Mouse (Mus musculus): ENCODE measurements around the gene Olfm2. TPM values are rescaled to one million over a fixed set of nuclear protein-coding genes. Genes with fewer than 3 reads are reported as not detected.

Olfm2 gene
- total and polyA plus RNA-seq, 3 experiments: 0.08 to 0.47 TPM; not detected in 1

DNA sequence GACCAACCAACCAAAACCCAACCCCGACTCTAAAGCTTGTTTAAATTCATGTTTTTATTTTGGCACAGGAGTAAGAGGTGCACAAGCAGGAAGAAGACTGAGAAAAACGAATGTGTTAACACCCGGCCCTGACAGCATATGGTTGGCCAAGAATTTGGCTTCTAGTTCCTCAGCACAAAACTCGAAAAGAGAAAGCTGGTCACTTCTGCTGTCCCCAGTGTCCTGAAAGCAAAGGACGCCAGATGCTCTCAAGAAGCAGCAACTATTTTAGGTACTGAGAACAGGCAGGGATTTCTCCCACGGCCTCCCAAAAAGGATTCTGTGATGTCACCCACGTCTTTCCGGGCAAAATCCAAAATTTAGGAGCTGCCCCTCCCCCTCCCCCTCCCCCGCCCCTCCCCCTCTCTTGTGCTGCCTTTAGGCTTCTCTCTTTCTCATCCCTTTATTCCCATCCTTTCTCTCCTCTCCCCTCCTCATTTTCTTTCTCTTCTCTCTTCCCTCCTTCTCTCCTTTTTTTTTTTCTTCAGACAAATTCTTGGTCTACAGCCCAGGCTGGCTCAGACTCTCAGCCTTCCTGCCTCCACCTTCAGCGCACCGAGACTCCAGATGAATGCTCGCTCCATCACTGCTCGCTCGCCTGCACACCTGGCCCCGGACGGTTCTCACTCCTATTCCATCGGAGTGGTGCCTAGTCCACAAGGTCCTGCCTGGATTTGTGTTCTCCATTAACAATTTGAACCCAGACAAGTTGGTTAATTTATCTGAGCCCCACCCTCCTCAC lies 60.9 kb downstream of the Olfm2 start:
- Histone ChIP-seq H3K9me3 (replicated peaks; ENCODE audit: low read length) (no peaks in the 10 kb centered on the region), H3K9ac (ENCODE audit: insufficient read depth, low read depth) (no peak overlapping the region), H3K27me3 (replicated peaks) (peaks cover 4% of the 10 kb centered on the region), H3K4me3 (replicated peaks in 1 of 3; ENCODE audit: low read depth in 2 of 3, low read length in 2 of 3, poor library complexity in 1 of 3) (no peak overlapping the region), H3K4me1 (ENCODE audit: control insufficient read depth in 1 of 2, insufficient read depth in 2 of 2) (peaks cover 0 to 9% of the 10 kb centered on the region in 2 experiments; a peak in 3 of 4 replicates), H3K4me2 (ENCODE audit: insufficient read depth, low read depth, poor library complexity, severe bottlenecking) (0 out of 2 replicates have a peak overlapping the region, but pooled peaks have one; percentile 37), H3K36me3 (replicated peaks in 1 of 2; ENCODE audit: control insufficient read depth in 1 of 2, insufficient read depth in 1 of 2, low read length in 1 of 2) (no peaks in the 10 kb centered on the region), H3K79me2 (replicated peaks; ENCODE audit: control insufficient read depth, extremely low read depth, insufficient read depth, poor library complexity, severe bottlenecking) (no peaks in the 10 kb centered on the region), H3K27ac (ENCODE audit: insufficient read depth, low read depth) (no peak overlapping the region)
- in situ Hi-C loops (cut with MboI; ENCODE audit: low pct_ligation_motif_present, low pct_unique_long_range_greater_than_20kb, low sequenced_read_pairs): no loop called here
- no peak for TF ChIP-seq SMC3 (IDR thresholded peaks at IDR 0.05; ENCODE audit: low read depth, low read length)
- no peak for TF ChIP-seq PAX5 (IDR thresholded peaks at IDR 0.05; ENCODE audit: low read length)
- no peak for TF ChIP-seq BHLHE40 (IDR thresholded peaks at IDR 0.05; ENCODE audit: low read depth, low read length)
- no peak for TF ChIP-seq CHD1 (IDR thresholded peaks at IDR 0.05; ENCODE audit: low read depth, low read length)
- TF ChIP-seq TCF12 (IDR thresholded peaks at IDR 0.05; ENCODE audit: low read depth, low read length): no peak
- no peak for TF ChIP-seq ZNF384 (IDR thresholded peaks at IDR 0.05; ENCODE audit: low read depth, low read length)
- TF ChIP-seq TBP (conservative IDR thresholded peaks at IDR 0.05; ENCODE audit: low read depth, low read length): no peak
- no peak for TF ChIP-seq GABPA (IDR thresholded peaks at IDR 0.05; ENCODE audit: insufficient replicate concordance, low read depth, low read length)
- no peak for TF ChIP-seq JUN (IDR thresholded peaks at IDR 0.05; ENCODE audit: insufficient read depth, low read depth, low read length)
- TF ChIP-seq ZMIZ1 (IDR thresholded peaks at IDR 0.05; ENCODE audit: low read depth, low read length): no peak
- no peak for TF ChIP-seq ELF1 (IDR thresholded peaks at IDR 0.05; ENCODE audit: low read depth, low read length)
- TF ChIP-seq JUND (conservative IDR thresholded peaks at IDR 0.05; ENCODE audit: low read depth, low read length): no peak
- DNase-seq (ENCODE audit: extremely low read depth): no peak
- dilution Hi-C loops (cut with MboI; ENCODE audit: extremely low pct_ligation_motif_present, extremely low pct_unique_long_range_greater_than_20kb, low sequenced_read_pairs): no loop called here

DNA sequence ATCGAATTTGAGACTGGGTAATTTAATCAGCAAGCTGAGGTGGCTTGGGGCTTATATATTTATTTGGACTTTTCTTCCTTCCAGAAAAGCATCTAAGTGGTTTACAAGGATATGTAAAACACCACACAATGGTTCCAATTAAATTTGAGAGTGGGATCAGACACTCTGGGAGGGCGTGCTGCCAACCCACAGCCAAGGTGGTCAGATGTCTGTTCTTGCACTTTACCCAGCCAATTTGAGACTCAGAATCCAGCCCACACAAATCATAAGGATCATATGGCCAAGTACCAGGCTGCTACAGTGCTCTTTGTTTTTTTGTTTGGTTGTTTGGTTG lies 63.8 kb downstream of the Olfm2 start:
- no peak overlapping the region for H3K27ac ChIP-seq (ENCODE audit: insufficient read depth, low read depth)

More for the DNA sequence above, 63.8 kb downstream of the Olfm2 start:
- no peak overlapping the region for H3K4me3 ChIP-seq (replicated peaks in 1 of 3; ENCODE audit: low read depth in 2 of 3, low read length in 2 of 3, poor library complexity in 1 of 3)
- H3K36me3 ChIP-seq (replicated peaks in 1 of 2; ENCODE audit: control insufficient read depth in 1 of 2, insufficient read depth in 1 of 2, low read length in 1 of 2): no peaks in the 10 kb centered on the region
- H3K4me1 ChIP-seq (ENCODE audit: control insufficient read depth in 1 of 2, insufficient read depth in 2 of 2): no peaks in the 10 kb centered on the region
- no peaks in the 10 kb centered on the region for H3K9me3 ChIP-seq (replicated peaks; ENCODE audit: low read length)
- no peak overlapping the region for H3K4me2 ChIP-seq (ENCODE audit: insufficient read depth, low read depth, poor library complexity, severe bottlenecking)
- dilution Hi-C loops (cut with MboI; ENCODE audit: extremely low pct_ligation_motif_present, extremely low pct_unique_long_range_greater_than_20kb, low sequenced_read_pairs): no loop called here
- H3K27me3 ChIP-seq (replicated peaks): peaks cover 4% of the 10 kb centered on the region
- no peak for TF ChIP-seq HCFC1 (IDR thresholded peaks at IDR 0.05; ENCODE audit: low read depth, low read length)
- H3K9ac ChIP-seq (ENCODE audit: insufficient read depth, low read depth): no peak overlapping the region
- in situ Hi-C loops (cut with MboI; ENCODE audit: low pct_ligation_motif_present, low pct_unique_long_range_greater_than_20kb, low sequenced_read_pairs): no loop called here
- H3K79me2 ChIP-seq (replicated peaks; ENCODE audit: control insufficient read depth, extremely low read depth, insufficient read depth, poor library complexity, severe bottlenecking): no peaks in the 10 kb centered on the region
- DNase-seq (ENCODE audit: extremely low read depth): no peak
